ENCODE assay signal across 9 mouse cellular contexts in genomic region chr11:120369656-120370055, GRCm38 (mm10). TPM values are rescaled to one million over a fixed set of nuclear protein-coding genes. Genes with fewer than 3 reads are reported as not detected.
A peak's percentile ranks its signal among the peaks of the same experiment; 100 is the strongest.
DNase-seq lines count a peak whose midpoint lies in the region; ATAC-seq lines count a peak whose summit lies in the region.
"Had no signal": no experiment of that assay in that cellular context is flagged by ENCODE, and none has a peak within 500 bp of the region (broad histone marks: within the 10 kb centered on the region; RNA-seq: fewer than 3 reads in every experiment).

No protein-coding gene starts in this region.

- ATAC-seq in heart, embryonic 12.5 days (ENCODE audit: insufficient number of reproducible peaks, low FRiP score) = peak; percentile 63
- ATAC-seq in kidney, embryonic 15.5 days (replicated peaks; ENCODE audit: low FRiP score) = peak; percentile 66
- ATAC-seq in lung, embryonic 15.5 days (ENCODE audit: borderline replicate concordance, extremely low read depth, low FRiP score, low TSS enrichment) = peak; percentile 56
- ATAC-seq in neural tube, embryonic 15.5 days (ENCODE audit: low FRiP score) = peak; percentile 26; the same call in 1 of the 2 replicates

- peaks cover 26% of the 10 kb centered on the region for H3K4me1 ChIP-seq in heart, embryonic 12.5 days (replicated peaks)
- H3K4me1 ChIP-seq in kidney, embryonic 15.5 days = peaks cover 8% of the 10 kb centered on the region
- H3K4me1 ChIP-seq in lung, embryonic 15.5 days = peaks cover 15% of the 10 kb centered on the region; the same call in 1 of the 2 replicates
- H3K4me1 ChIP-seq in neural tube, embryonic 15.5 days = peaks cover 20% of the 10 kb centered on the region

- no peak overlapping the region for H3K4me2 ChIP-seq in heart, embryonic 12.5 days
- H3K4me2 ChIP-seq in kidney, embryonic 15.5 days = no peak overlapping the region
- no peak overlapping the region for H3K4me2 ChIP-seq in lung, embryonic 15.5 days
- H3K4me2 ChIP-seq in neural tube, embryonic 15.5 days = no peak overlapping the region

- WGBS in heart, embryonic 12.5 days = 39% methylated on average over 8 of the region's 8 CpGs
- 33% methylated on average over 8 of the region's 8 CpGs for WGBS in kidney, embryonic 15.5 days
- WGBS in lung, embryonic 15.5 days = 30% methylated on average over 8 of the region's 8 CpGs
- WGBS in neural tube, embryonic 15.5 days = 31% methylated on average over 8 of the region's 8 CpGs

- peak overlapping the region; percentile 15 for H3K9ac ChIP-seq in heart, embryonic 12.5 days
- no peak overlapping the region for H3K9ac ChIP-seq in kidney, embryonic 15.5 days
- H3K9ac ChIP-seq in lung, embryonic 15.5 days = no peak overlapping the region
- no peak overlapping the region for H3K9ac ChIP-seq in neural tube, embryonic 15.5 days (replicated peaks)

- peaks cover 64% of the 10 kb centered on the region for H3K36me3 ChIP-seq in heart, embryonic 12.5 days
- peaks cover 57% of the 10 kb centered on the region for H3K36me3 ChIP-seq in kidney, embryonic 15.5 days
- H3K36me3 ChIP-seq in lung, embryonic 15.5 days = peaks cover 40% of the 10 kb centered on the region
- H3K36me3 ChIP-seq in neural tube, embryonic 15.5 days = peaks cover 59% of the 10 kb centered on the region

- H3K4me3 ChIP-seq in heart, embryonic 12.5 days = no peak overlapping the region; the same call in 1 of the 2 replicates
- H3K4me3 ChIP-seq in kidney, embryonic 15.5 days (replicated peaks) = no peak overlapping the region
- H3K4me3 ChIP-seq in lung, embryonic 15.5 days = no peak overlapping the region
- H3K4me3 ChIP-seq in neural tube, embryonic 15.5 days (replicated peaks) = no peak overlapping the region
- H3K4me3 ChIP-seq: erythroblast, embryonic 14.5 days had no signal

- peak; percentile 63 to 69 for DNase-seq in urinary bladder, adult 18-20 months (ENCODE audit: low spot score in 2 of 2)
- DNase-seq in urinary bladder, adult 2 months (ENCODE audit: low spot score) = no peak
- peak; percentile 76 for DNase-seq in embryo, embryonic 11 days
- DNase-seq in urinary bladder, postnatal 25 days (ENCODE audit: low spot score) = peak; percentile 64

- H3K9me3 ChIP-seq in heart, embryonic 12.5 days (replicated peaks) = no peaks in the 10 kb centered on the region
- H3K9me3 ChIP-seq in kidney, embryonic 15.5 days (replicated peaks) = no peaks in the 10 kb centered on the region
- no peaks in the 10 kb centered on the region for H3K9me3 ChIP-seq in lung, embryonic 15.5 days
- H3K9me3 ChIP-seq in neural tube, embryonic 15.5 days (replicated peaks) = no peaks in the 10 kb centered on the region

- no peak overlapping the region for H3K27ac ChIP-seq in heart, embryonic 12.5 days (ENCODE audit: poor library complexity, severe bottlenecking)
- no peak overlapping the region for H3K27ac ChIP-seq in kidney, embryonic 15.5 days
- H3K27ac ChIP-seq in lung, embryonic 15.5 days = no peak overlapping the region
- no peak overlapping the region for H3K27ac ChIP-seq in neural tube, embryonic 15.5 days (replicated peaks)

- H3K27me3 ChIP-seq in heart, embryonic 12.5 days (replicated peaks) = no peaks in the 10 kb centered on the region
- no peaks in the 10 kb centered on the region for H3K27me3 ChIP-seq in kidney, embryonic 15.5 days
- no peaks in the 10 kb centered on the region for H3K27me3 ChIP-seq in lung, embryonic 15.5 days
- no peaks in the 10 kb centered on the region for H3K27me3 ChIP-seq in neural tube, embryonic 15.5 days (replicated peaks)

RNA-seq across cellular contexts. Expression of gene Fscn2, which starts 8.3 kb away (rescaled TPM):
- 0.25 TPM in 1 of 2 replicates, not detected in the other for polyA plus RNA-seq in urinary bladder, adult 2 months (2012; rRNA removed)
- polyA plus RNA-seq in heart, embryonic 12.5 days (2016; fragmentation: Nextera tagmentation; extraction: Ambion mirVana) = 0.17 and 0.63 TPM in 2 replicates
- polyA plus RNA-seq in kidney, embryonic 15.5 days (2015; fragmentation: Nextera tagmentation; extraction: Ambion mirVana) = 1.1 and 1.2 TPM in 2 replicates
- 0.38 and 0.56 TPM in 2 replicates for polyA plus RNA-seq in lung, embryonic 15.5 days (2015; fragmentation: Nextera tagmentation; extraction: Ambion mirVana)
- polyA plus RNA-seq in neural tube, embryonic 15.5 days (2015; fragmentation: Nextera tagmentation; extraction: Ambion mirVana) = 0.64 and 1.4 TPM in 2 replicates
- polyA plus RNA-seq: erythroblast, embryonic 14.5 days had no signal

RNA-seq across cellular contexts. Expression of gene Faap100, which starts 8.9 kb away (rescaled TPM):
- 21.8 and 22.2 TPM in 2 replicates for polyA plus RNA-seq in urinary bladder, adult 2 months (2012; rRNA removed)
- 32.0 and 32.3 TPM in 2 replicates for polyA plus RNA-seq in heart, embryonic 12.5 days (2016; fragmentation: Nextera tagmentation; extraction: Ambion mirVana)
- polyA plus RNA-seq in kidney, embryonic 15.5 days (2015; fragmentation: Nextera tagmentation; extraction: Ambion mirVana) = 33.1 and 41.9 TPM in 2 replicates
- polyA plus RNA-seq in lung, embryonic 15.5 days (2015; fragmentation: Nextera tagmentation; extraction: Ambion mirVana) = 36.9 and 37.4 TPM in 2 replicates
- 71.6 and 81.5 TPM in 2 replicates for polyA plus RNA-seq in neural tube, embryonic 15.5 days (2015; fragmentation: Nextera tagmentation; extraction: Ambion mirVana)

RNA-seq across cellular contexts. Expression of gene Actg1, which starts 21.3 kb away (rescaled TPM):
- polyA plus RNA-seq in urinary bladder, adult 2 months (2012; rRNA removed) = 1,024 and 1,454 TPM in 2 replicates
- 1,404 and 1,426 TPM in 2 replicates for polyA plus RNA-seq in heart, embryonic 12.5 days (2016; fragmentation: Nextera tagmentation; extraction: Ambion mirVana)
- 2,367 and 2,520 TPM in 2 replicates for polyA plus RNA-seq in kidney, embryonic 15.5 days (2015; fragmentation: Nextera tagmentation; extraction: Ambion mirVana)
- polyA plus RNA-seq in lung, embryonic 15.5 days (2015; fragmentation: Nextera tagmentation; extraction: Ambion mirVana) = 2,618 and 2,638 TPM in 2 replicates
- 3,602 and 3,776 TPM in 2 replicates for polyA plus RNA-seq in neural tube, embryonic 15.5 days (2015; fragmentation: Nextera tagmentation; extraction: Ambion mirVana)
